Mouse (Mus musculus) cortical plate, adult 2 months (tissue): ENCODE results near the gene Trip11. TPM values are rescaled to one million over a fixed set of nuclear protein-coding genes. Genes with fewer than 3 reads are reported as not detected.

Source experiments
- H3K27ac ChIP-seq: fragments of 200-500 bp; 2 replicates; pipeline ENCODE4 v1.5.1; 2012; ENCODE audit warnings: low read length, control low read depth, inconsistent platforms; ENCODE audit not compliant: insufficient read depth
- H3K4me1 ChIP-seq: fragments of 200-500 bp; 2 replicates; pipeline ENCODE4 v1.6.1; 2011; ENCODE audit warnings: low read length; ENCODE audit not compliant: control insufficient read depth, insufficient read depth
- H3K4me3 ChIP-seq: fragments of 200-500 bp; 2 replicates; pipeline ENCODE4 v1.5.1; 2011; ENCODE audit warnings: mild to moderate bottlenecking, low read length, control low read depth; ENCODE audit not compliant: insufficient read depth
- CTCF ChIP-seq: fragments of 200-500 bp; IDR thresholded peaks from 2 replicates; pipeline ENCODE4 v1.5.1; 2011; ENCODE audit warnings: mild to moderate bottlenecking, control low read depth, low read length; ENCODE audit not compliant: insufficient read depth; ENCODE audit errors: extremely low read depth
- POLR2A ChIP-seq: fragments of 200-500 bp; IDR thresholded peaks from 2 replicates; pipeline ENCODE4 v1.6.1; 2011; ENCODE audit warnings: mild to moderate bottlenecking, low read length, control low read depth; ENCODE audit not compliant: insufficient read depth; ENCODE audit errors: extremely low read depth
- polyA plus RNA-seq: library from polyadenylated mRNA; depleted of rRNA; stranded (reverse); fragments of >200 nt; gene quantifications from 2 replicates; pipeline ENCODE4 v1.2.3, GENCODE M21; 2012

Trip11 gene
- polyA plus RNA-seq, 1 experiment = 11.1 TPM

GRCm38 (mm10) chr12:101862286-101862964 is 50.6 kb downstream of the Trip11 start:
- TF ChIP-seq POLR2A = no peak
- TF ChIP-seq CTCF = no peak
- no peaks in the 10 kb centered on the region for H3K4me1 ChIP-seq
- no peak overlapping the region for H3K27ac ChIP-seq
- no peak overlapping the region for H3K4me3 ChIP-seq

- Histone ChIP-seq H3K4me3 (no peak overlapping the region), H3K27ac (no peak overlapping the region), H3K4me1 (no peaks in the 10 kb centered on the region)
- no peak for TF ChIP-seq POLR2A
- TF ChIP-seq CTCF = no peak
These were observed 52.8 kb downstream of the Trip11 start for GRCm38 (mm10) chr12:101860256-101860655.

- TF ChIP-seq POLR2A (no peak), CTCF (no peak)
- Histone ChIP-seq H3K4me3 (no peak overlapping the region), H3K4me1 (no peaks in the 10 kb centered on the region), H3K27ac (no peak overlapping the region)
These were observed 55.1 kb downstream of the Trip11 start for GRCm38 (mm10) chr12:101858011-101858410.

GRCm38 (mm10) chr12:101854336-101854735 is 58.7 kb downstream of the Trip11 start:
- H3K27ac ChIP-seq = no peak overlapping the region
- no peak overlapping the region for H3K4me3 ChIP-seq
- H3K4me1 ChIP-seq = peaks cover 3% of the 10 kb centered on the region; the same call in 1 of the 2 replicates
- TF ChIP-seq POLR2A (no peak), CTCF (no peak)

GRCm38 (mm10) chr12:101851846-101852564 is 61.1 kb downstream of the Trip11 start:
- H3K4me3 ChIP-seq = no peak overlapping the region
- no peak overlapping the region for H3K27ac ChIP-seq
- TF ChIP-seq CTCF = no peak
- TF ChIP-seq POLR2A = no peak
- peaks cover 3% of the 10 kb centered on the region; the same call in 1 of the 2 replicates for H3K4me1 ChIP-seq

GRCm38 (mm10) chr12:101851314-101851713 is 61.8 kb downstream of the Trip11 start:
- no peak overlapping the region for H3K4me3 ChIP-seq
- TF ChIP-seq CTCF = no peak
- TF ChIP-seq POLR2A = no peak
- H3K27ac ChIP-seq = no peak overlapping the region
- H3K4me1 ChIP-seq = peaks cover 3% of the 10 kb centered on the region; the same call in 1 of the 2 replicates

- Histone ChIP-seq H3K27ac (no peak overlapping the region), H3K4me3 (no peak overlapping the region), H3K4me1 (no peaks in the 10 kb centered on the region)
- TF ChIP-seq POLR2A (no peak), CTCF (no peak)
These were observed 76.4 kb downstream of the Trip11 start for GRCm38 (mm10) chr12:101836546-101837274.

GRCm38 (mm10) chr12:101834715-101835114 is 78.4 kb downstream of the Trip11 start:
- Histone ChIP-seq H3K4me1 (no peaks in the 10 kb centered on the region), H3K27ac (no peak overlapping the region), H3K4me3 (no peak overlapping the region)
- no peak for TF ChIP-seq CTCF
- no peak for TF ChIP-seq POLR2A

- H3K4me3 ChIP-seq = no peak overlapping the region
- no peaks in the 10 kb centered on the region for H3K4me1 ChIP-seq
- TF ChIP-seq CTCF (no peak), POLR2A (no peak)
- no peak overlapping the region for H3K27ac ChIP-seq
These were observed 79.3 kb downstream of the Trip11 start for GRCm38 (mm10) chr12:101833776-101834175.
